Mouse (Mus musculus) hindbrain, embryonic 10.5 days (tissue): ENCODE measurements around the gene Olfr984. TPM values are rescaled to one million over a fixed set of nuclear protein-coding genes. Genes with fewer than 3 reads are reported as not detected.

ENCODE experiments used
- DNase-seq: peaks from one replicate; pipeline ENCODE4 v3.0.0-alpha.2; 2017; ENCODE audit warnings: low spot score
- H3K27ac ChIP-seq: fragments of 300-500 bp; sonication (generic); 2 replicates; pipeline ENCODE4 v1.5.1; 2016; ENCODE audit warnings: mild to moderate bottlenecking, moderate library complexity
- H3K27me3 ChIP-seq: fragments of 300-500 bp; sonication (generic); 2 replicates; pipeline ENCODE4 v1.6.1; 2016; ENCODE audit warnings: mild to moderate bottlenecking; ENCODE audit not compliant: poor library complexity, insufficient read depth, severe bottlenecking
- H3K36me3 ChIP-seq: fragments of 300-500 bp; sonication (generic); 2 replicates; pipeline ENCODE4 v1.6.1; 2016; ENCODE audit warnings: mild to moderate bottlenecking, moderate library complexity
- H3K4me1 ChIP-seq: fragments of 300-500 bp; sonication (generic); replicated peaks from 2 replicates; pipeline ENCODE4 v1.6.1; 2016; ENCODE audit warnings: mild to moderate bottlenecking
- H3K4me3 ChIP-seq: fragments of 300-500 bp; sonication (generic); 2 replicates; pipeline ENCODE4 v1.5.1; 2016; ENCODE audit warnings: mild to moderate bottlenecking, moderate library complexity
- H3K9me3 ChIP-seq: fragments of 300-500 bp; sonication (generic); 2 replicates; pipeline ENCODE4 v1.6.1; 2016; ENCODE audit warnings: mild to moderate bottlenecking, moderate library complexity
- WGBS: fragments of 180-500 bp; shearing (Covaris S2); methylation state at CpG from one replicate; pipeline ENCODE4 v1.1.7; 2016; 5-methylcytosine and 5-hydroxymethylcytosine counted together
- polyA plus RNA-seq: library from polyadenylated mRNA; unstranded; fragments of >200 nt; fragmentation: Nextera tagmentation; extraction: Ambion mirVana; gene quantifications from 2 replicates; pipeline ENCODE4 v1.2.1, GENCODE M21; 2016

The Olfr984 gene
- polyA plus RNA-seq: 0.04 TPM in 1 of 2 replicates, not detected in the other

DNA sequence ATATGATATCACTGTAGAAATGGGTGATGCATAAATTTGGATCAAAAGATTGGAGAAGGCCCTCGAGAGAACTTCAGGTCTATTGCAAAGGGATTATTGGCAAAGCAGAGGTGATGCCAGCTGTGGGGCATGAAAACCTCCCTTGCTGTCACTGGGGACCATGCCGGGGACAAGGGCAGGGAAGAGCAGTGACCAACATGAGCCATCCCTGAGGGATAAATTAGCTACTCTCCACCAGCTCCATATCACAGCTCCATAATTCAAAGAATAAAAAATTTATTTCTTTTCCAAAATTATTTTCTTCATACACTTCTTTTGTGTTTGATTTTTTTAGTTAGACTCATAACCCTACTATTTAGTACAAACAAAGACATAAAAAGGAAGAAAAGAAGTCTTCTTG lies at the start of gene Olfr984:
Olfr984 (minus strand) TSS at position 101 of the 400 bp plus-strand sequence.
- no peak within 1 kb of the TSS for H3K27ac ChIP-seq
- H3K36me3 ChIP-seq: no peaks in the 10 kb centered on the region
- DNase-seq: no peak
- H3K27me3 ChIP-seq: no peaks in the 10 kb centered on the region
- 85% methylated on average over 2 of the region's 2 CpGs for WGBS
- H3K4me3 ChIP-seq: no peak within 1 kb of the TSS
- no peaks in the 10 kb centered on the region for H3K4me1 ChIP-seq
- no peaks in the 10 kb centered on the region for H3K9me3 ChIP-seq

DNA sequence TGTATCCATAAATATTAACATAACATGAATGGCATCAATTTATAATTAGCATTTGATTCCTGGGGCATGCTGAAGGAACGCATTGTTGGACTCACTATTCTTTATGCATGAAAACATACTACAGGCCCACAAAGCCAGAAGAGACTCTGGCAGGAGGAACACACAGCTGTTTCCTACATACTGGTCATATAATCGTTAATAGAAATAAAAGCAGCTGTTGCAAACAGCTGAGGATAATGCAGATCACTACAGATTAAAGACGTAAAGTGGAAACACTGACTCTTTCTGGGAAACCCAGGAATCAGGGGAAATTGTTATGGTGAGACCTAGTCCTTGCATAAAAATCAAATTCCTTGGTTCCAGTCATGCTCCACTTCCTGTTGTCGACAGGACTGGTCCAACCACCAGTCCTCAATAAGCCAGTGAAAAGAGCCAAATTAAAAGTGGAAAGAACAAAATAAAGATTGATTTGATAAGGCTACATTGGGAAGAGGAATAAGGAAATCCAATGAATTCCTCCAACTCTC lies 41.2 kb upstream of the Olfr984 start:
- Histone ChIP-seq H3K27ac (no peak overlapping the region), H3K4me3 (no peak overlapping the region), H3K4me1 (no peaks in the 10 kb centered on the region), H3K27me3 (no peaks in the 10 kb centered on the region), H3K36me3 (no peaks in the 10 kb centered on the region), H3K9me3 (no peaks in the 10 kb centered on the region)
- WGBS: 82% methylated on average over 4 of the region's 4 CpGs
- DNase-seq: no peak

DNA sequence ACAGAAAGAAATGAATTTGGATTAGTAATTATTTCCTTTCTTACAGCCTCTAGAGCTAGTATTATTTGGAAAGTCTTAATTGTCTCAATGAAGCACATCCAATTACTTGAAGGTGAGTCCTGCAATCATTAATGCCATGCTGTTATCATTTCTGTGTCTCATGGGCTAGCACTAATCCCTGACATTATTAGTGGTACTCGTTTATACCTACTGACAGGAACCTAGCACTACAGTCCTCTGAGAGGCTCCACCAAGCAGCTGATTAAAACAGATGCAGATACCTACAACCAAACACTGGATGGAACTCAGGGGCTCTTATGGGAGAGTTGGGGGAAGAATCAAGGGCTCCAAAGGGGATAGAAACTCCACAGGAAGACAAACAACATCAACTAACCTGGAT lies 27.5 kb upstream of the Olfr984 start:
- DNase-seq: no peak
- Histone ChIP-seq H3K36me3 (no peaks in the 10 kb centered on the region), H3K4me3 (no peak overlapping the region), H3K9me3 (no peaks in the 10 kb centered on the region), H3K4me1 (no peaks in the 10 kb centered on the region), H3K27me3 (no peaks in the 10 kb centered on the region), H3K27ac (no peak overlapping the region)
- WGBS: 70% methylated on average over 1 of the region's 1 CpGs

DNA sequence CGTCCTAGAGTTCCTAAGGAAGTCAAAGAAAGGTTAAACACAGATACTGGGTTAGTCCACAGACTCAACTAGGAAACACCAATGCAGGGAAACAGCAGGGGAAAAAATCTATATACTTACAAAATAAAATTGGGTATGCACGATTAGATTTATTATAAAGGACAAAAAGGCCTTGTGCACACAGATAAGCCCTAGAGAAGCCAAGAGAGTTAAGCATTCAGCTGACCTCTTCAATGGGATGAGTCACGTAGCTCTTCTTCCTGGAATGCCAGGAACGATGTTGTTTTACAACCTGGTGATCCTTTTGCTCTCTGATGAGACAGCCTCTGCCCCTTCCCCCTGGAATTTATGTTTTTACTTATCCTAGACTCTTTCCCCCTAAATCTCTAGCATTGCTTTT lies 25.5 kb upstream of the Olfr984 start:
- 78% methylated on average over 4 of the region's 4 CpGs for WGBS
- DNase-seq: no peak
- H3K4me3 ChIP-seq: no peak overlapping the region
- H3K27ac ChIP-seq: no peak overlapping the region
- no peaks in the 10 kb centered on the region for H3K9me3 ChIP-seq
- H3K4me1 ChIP-seq: no peaks in the 10 kb centered on the region
- no peaks in the 10 kb centered on the region for H3K27me3 ChIP-seq
- no peaks in the 10 kb centered on the region for H3K36me3 ChIP-seq

DNA sequence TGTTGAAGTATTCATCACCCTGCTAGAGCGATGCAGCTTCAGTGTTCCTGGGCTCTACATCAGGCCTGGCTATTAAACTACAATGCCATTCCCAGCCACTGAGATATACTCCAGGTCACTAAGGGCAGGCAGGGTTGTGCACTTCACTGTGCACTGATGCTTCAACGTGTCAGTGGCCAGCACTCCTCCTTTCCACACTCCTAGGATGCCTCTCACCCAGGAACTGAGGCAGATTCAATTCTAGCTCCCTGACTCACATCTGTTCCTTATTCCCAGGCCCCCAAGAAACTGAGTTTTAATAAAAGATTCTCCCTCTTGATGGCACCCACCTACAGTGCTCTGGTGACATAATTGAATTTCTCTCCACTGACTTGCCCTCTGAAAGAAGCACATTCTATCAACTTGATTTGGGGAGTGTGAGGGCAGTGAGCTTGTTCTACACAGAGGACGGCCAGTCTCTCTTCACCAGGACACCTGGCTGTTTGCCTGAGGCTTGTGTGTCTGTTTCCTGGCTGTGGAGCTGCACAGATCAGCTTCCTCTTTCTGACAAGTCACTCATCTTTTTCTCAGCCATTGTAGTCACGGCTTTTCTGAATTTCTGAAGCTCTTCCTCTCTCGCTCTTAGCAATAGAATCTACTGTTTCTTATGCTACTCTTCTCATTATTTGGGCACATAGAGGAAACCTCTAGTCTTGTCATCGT lies 23.1 kb upstream of the Olfr984 start:
- no peak for DNase-seq
- H3K27ac ChIP-seq: no peak overlapping the region
- no peaks in the 10 kb centered on the region for H3K4me1 ChIP-seq
- H3K9me3 ChIP-seq: no peaks in the 10 kb centered on the region
- WGBS: 85% methylated on average over 6 of the region's 6 CpGs
- H3K36me3 ChIP-seq: no peaks in the 10 kb centered on the region
- no peak overlapping the region for H3K4me3 ChIP-seq
- no peaks in the 10 kb centered on the region for H3K27me3 ChIP-seq

DNA sequence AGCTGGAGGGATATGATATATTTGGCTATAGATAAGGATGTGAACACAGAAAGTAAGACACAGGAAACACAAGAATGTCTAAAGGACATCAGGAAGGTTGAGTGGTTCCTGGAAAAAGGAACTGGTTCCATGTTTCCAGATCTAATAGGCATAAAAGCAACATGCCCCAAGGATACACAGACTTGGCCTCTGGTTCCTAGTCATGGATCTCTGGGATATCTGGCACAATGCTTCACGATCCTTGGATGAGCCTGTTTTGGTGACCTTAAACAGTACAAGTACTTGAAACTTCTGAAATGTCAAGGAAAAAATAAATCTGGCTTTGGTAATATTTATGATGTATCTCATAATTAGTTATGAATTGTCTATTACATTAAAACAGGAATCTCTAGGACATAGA lies 16.6 kb upstream of the Olfr984 start:
- no peaks in the 10 kb centered on the region for H3K27me3 ChIP-seq
- H3K4me1 ChIP-seq: no peaks in the 10 kb centered on the region
- no peak overlapping the region for H3K4me3 ChIP-seq
- DNase-seq: no peak
- 94% methylated on average over 1 of the region's 1 CpGs for WGBS
- no peaks in the 10 kb centered on the region for H3K9me3 ChIP-seq
- no peak overlapping the region for H3K27ac ChIP-seq
- no peaks in the 10 kb centered on the region for H3K36me3 ChIP-seq

DNA sequence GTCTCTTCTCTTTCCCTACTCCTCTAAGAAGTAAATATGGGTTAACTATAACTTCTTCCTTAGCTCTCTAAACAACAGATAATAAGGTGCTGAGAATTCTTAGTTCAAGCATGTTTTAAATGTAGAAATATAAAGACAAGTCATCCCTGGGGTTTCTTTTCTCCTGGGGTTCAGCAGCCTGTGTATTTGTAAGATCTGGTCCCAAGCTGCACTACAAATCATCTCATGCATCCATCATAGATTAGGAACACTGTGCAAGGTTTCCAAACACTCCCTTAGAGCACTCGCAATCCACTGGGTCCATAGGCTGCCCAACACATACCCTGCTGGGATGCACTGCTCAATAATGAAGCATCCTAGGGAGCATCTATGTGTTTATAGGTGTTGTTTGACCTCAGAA lies 16.1 kb upstream of the Olfr984 start, which contains the start of gene Olfr985:
Olfr985 (minus strand) TSS at position 101 of the 400 bp plus-strand sequence.
- 92% methylated on average over 1 of the region's 1 CpGs for WGBS
- no peak within 1 kb of the TSS for H3K4me3 ChIP-seq

DNA sequence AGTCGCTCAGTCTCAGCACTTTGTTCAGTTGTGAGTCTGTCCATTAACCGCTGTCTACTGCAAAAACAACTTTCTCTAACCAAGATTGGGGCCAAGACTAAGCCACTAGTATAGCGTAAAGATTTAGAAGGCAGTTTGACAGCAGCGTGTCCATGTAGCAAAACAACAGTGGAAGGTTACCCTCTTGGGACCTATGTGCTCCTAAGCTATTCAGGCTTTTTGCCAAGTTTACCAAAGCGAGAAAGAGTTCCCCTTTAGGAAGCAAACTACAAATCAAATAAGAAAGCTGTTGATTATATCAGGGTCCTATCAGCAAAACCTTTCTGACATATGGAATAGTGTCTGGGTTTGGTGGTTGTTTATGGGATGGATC lies 3.3 kb upstream of the Olfr984 start:
- H3K9me3 ChIP-seq: no peaks in the 10 kb centered on the region
- no peaks in the 10 kb centered on the region for H3K4me1 ChIP-seq
- no peak overlapping the region for H3K27ac ChIP-seq
- H3K27me3 ChIP-seq: no peaks in the 10 kb centered on the region
- no peak overlapping the region for H3K4me3 ChIP-seq
- DNase-seq: no peak
- WGBS: 89% methylated on average over 5 of the region's 5 CpGs
- H3K36me3 ChIP-seq: no peaks in the 10 kb centered on the region

More for the DNA sequence above, 16.1 kb upstream of the Olfr984 start, which contains the start of gene Olfr985:
- Histone ChIP-seq H3K9me3 (no peaks in the 10 kb centered on the region), H3K27me3 (no peaks in the 10 kb centered on the region), H3K27ac (no peak within 1 kb of the TSS), H3K36me3 (no peaks in the 10 kb centered on the region), H3K4me1 (no peaks in the 10 kb centered on the region)
- DNase-seq: no peak

DNA sequence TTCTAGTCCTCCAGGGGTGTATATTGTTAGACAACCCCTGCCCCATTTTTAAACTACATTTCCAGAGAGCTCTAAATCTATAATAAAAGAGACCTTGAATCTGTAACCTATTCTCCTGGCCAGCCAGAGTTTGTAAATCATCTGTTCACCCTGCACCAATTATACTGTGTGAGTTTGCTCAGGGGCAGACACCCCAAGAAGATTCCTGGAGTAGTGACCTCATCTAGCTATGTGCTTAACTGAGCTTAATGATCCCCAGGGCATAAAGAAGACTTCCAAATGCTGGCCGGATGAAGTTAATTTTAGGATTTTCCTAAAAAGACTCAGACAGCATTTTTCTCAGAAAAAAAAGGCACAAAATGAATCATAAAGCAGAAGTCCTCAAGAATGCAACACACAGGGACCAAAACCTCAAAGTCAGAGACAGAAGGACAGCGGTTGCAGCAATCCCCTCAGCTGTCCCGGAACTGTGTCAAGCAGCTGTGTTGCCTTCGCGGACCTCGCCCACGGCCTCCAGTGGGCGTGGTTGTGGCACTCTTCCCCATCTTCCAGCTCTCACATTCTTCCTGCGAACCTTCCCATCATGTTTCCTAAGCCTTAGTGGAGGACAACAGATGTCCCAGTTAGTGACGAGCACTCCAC lies 2.8 kb upstream of the Olfr984 start:
- DNase-seq: no peak
- Histone ChIP-seq H3K27ac (no peak overlapping the region), H3K4me1 (no peaks in the 10 kb centered on the region), H3K27me3 (no peaks in the 10 kb centered on the region), H3K4me3 (no peak overlapping the region), H3K9me3 (no peaks in the 10 kb centered on the region), H3K36me3 (no peaks in the 10 kb centered on the region)
- 72% methylated on average over 10 of the region's 10 CpGs for WGBS

DNA sequence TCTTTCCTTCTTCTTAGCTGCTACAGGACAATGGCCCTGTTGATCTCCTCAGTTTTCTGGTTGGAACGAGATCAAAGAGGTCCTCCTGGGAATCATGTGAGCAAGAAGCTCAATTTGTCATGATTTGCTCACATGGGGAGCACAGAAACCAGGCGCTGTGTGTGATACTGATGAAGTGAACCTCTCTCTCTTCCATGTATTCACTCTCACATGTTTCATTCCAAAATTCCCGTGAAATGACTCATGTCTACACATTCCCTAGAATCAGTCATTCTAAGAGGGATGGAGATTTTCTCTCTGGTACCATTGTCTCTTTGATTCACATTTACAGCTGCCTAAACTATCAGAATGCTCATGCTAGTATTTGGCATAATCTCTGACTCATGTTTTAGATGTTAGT lies 19.2 kb downstream of the Olfr984 start:
- no peaks in the 10 kb centered on the region for H3K9me3 ChIP-seq
- 62% methylated on average over 3 of the region's 3 CpGs for WGBS
- DNase-seq: no peak

DNA sequence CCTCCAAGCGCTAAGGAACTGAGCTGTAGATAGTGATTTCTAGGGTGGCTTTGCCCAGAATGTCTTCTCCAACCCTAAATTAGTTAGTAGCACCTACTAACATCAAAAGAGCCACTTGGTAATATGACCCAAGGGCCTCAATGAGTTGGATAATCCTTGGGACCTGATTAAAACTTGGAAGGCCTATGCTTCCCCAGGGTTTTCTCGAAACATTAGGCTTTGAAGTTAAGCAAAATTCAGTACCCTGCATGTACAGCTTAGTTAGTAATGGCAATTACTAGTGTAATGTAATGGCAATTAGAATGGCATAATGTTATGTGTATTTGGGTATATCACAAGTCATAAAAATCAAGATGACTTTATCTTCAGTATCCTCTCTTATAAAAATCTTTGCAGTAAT lies 20.5 kb downstream of the Olfr984 start, which contains the start of gene Olfr983:
Olfr983 (minus strand) TSS at position 101 of the 400 bp plus-strand sequence.
- Histone ChIP-seq H3K4me1 (no peaks in the 10 kb centered on the region), H3K27me3 (no peaks in the 10 kb centered on the region), H3K4me3 (no peak within 1 kb of the TSS), H3K27ac (no peak within 1 kb of the TSS), H3K9me3 (no peaks in the 10 kb centered on the region), H3K36me3 (no peaks in the 10 kb centered on the region)
- 88% methylated on average over 2 of the region's 2 CpGs for WGBS
- no peak for DNase-seq

More for the DNA sequence above, 19.2 kb downstream of the Olfr984 start:
- Histone ChIP-seq H3K4me3 (no peak overlapping the region), H3K36me3 (no peaks in the 10 kb centered on the region), H3K4me1 (no peaks in the 10 kb centered on the region), H3K27me3 (no peaks in the 10 kb centered on the region), H3K27ac (no peak overlapping the region)

DNA sequence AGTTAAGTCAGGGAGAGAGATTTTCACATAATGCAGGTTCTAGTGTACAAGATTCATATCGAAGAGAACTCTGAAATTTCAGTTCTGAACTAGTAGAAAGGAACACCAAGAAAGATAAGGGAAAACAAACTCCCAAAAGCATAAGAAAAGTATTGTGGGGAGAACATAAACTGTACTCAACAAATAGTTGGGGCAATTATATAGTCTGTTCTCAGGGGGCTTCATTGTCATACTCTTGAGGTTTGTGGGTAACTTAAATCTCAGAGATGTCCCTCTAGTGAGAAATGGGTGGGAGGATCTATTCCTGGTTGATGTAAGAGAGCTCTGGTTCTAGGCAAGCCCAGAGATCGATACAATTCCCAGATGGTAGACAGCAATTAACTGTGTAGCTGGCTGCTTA lies 40.5 kb downstream of the Olfr984 start, which contains the start of gene Olfr982:
Olfr982 (plus strand) TSS at position 301 of the 400 bp plus-strand sequence.
- no peaks in the 10 kb centered on the region for H3K9me3 ChIP-seq
- no peak within 1 kb of the TSS for H3K4me3 ChIP-seq
- no peaks in the 10 kb centered on the region for H3K36me3 ChIP-seq
- 87% methylated on average over 2 of the region's 2 CpGs for WGBS
- H3K27ac ChIP-seq: no peak within 1 kb of the TSS
- DNase-seq: no peak
- no peaks in the 10 kb centered on the region for H3K27me3 ChIP-seq
- H3K4me1 ChIP-seq: no peaks in the 10 kb centered on the region

DNA sequence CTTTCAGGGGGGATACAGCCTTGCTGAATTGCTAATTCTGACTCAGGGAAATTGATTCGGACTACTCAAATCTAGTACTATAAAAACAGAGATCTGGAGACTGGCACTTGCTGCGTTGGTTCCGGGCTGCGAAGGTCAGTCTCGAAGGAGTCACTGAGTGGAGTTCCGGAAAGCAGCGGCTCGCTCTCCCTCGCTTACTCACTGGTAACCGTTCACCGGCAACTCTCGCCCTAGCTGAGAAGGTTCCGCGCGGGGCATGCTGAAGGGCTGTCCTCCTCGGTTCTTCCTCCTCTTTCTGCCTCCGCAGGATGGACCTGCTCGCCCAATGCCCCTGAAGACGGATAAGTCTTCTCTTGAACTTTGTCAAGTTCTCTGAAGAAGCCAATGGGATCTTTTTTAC lies 63.9 kb downstream of the Olfr984 start:
- Histone ChIP-seq H3K9me3 (no peaks in the 10 kb centered on the region), H3K36me3 (no peaks in the 10 kb centered on the region), H3K27ac (no peak overlapping the region), H3K4me1 (no peaks in the 10 kb centered on the region), H3K27me3 (no peaks in the 10 kb centered on the region), H3K4me3 (no peak overlapping the region)
- WGBS: 93% methylated on average over 19 of the region's 19 CpGs
- no peak for DNase-seq
